Mouse (Mus musculus) liver, embryonic 14.5 days (tissue): ENCODE data around the gene Gm3854.
A peak's percentile ranks its signal among the peaks of the same experiment; 100 is the strongest.

ENCODE experiments used
- CTCF ChIP-seq: IDR thresholded peaks from 2 replicates; pipeline ENCODE4 v1.5.1; 2016; ENCODE audit warnings: antibody characterized with exemption, low read depth, control low read depth
- EP300 ChIP-seq: IDR thresholded peaks from 2 replicates; pipeline ENCODE4 v1.6.1; 2016; ENCODE audit warnings: antibody characterized with exemption, low read depth

DNA sequence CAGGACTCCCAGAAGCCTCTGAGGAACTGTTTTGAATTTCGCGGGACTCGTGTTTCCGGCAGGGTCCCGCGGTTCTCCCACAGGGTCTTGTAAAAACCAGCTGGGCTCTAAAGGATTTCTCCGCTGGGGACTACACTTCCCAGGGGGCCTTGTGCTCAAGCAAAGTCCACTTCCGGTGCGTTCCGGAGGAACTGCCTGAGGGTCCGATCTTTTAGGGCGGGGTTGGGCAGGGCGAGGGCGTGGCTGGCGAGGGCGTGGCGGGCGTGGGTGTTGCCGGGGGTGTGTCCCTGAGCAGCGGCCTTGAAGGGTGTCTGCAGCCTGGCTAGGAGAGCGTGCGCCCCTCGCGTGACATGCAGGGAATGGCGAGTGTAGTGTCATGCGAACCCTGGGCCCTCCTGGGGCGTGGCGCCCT lies 39.5 kb downstream of the Gm3854 start, which contains the start of gene Zfp28:
- TF ChIP-seq CTCF: peak; percentile 56
- TF ChIP-seq EP300: no peak
